Mouse (Mus musculus): ENCODE measurements around the gene Foxk1. TPM values are rescaled to one million over a fixed set of nuclear protein-coding genes. Genes with fewer than 3 reads are reported as not detected.

Gene Foxk1
- polyA plus RNA-seq, 1 experiment from 2014 or later = 1.9 TPM

GRCm38 (mm10) chr5:142493307-142493706 lies 92.0 kb downstream of the Foxk1 start:
- no peaks in the 10 kb centered on the region for H3K4me1 ChIP-seq (ENCODE audit: control insufficient read depth, insufficient read depth, low read length)
- no peaks in the 10 kb centered on the region for H3K36me3 ChIP-seq (ENCODE audit: control insufficient read depth, insufficient read depth, low read length)
- no peaks in the 10 kb centered on the region for H3K27me3 ChIP-seq (replicated peaks; ENCODE audit: control insufficient read depth, insufficient read depth, low read length)
- WGBS = 78% methylated on average over 3 of the region's 3 CpGs
- H3K27ac ChIP-seq (ENCODE audit: low read length) = no peak overlapping the region
- H3K9ac ChIP-seq (ENCODE audit: low read depth, low read length) = no peak overlapping the region
- ATAC-seq = no peak
- no peak overlapping the region for H3K4me2 ChIP-seq (ENCODE audit: low read depth, low read length)
- no peaks in the 10 kb centered on the region for H3K9me3 ChIP-seq (ENCODE audit: control insufficient read depth, low read length)
- H3K4me3 ChIP-seq (ENCODE audit: low read length) = no peak overlapping the region

DNA sequence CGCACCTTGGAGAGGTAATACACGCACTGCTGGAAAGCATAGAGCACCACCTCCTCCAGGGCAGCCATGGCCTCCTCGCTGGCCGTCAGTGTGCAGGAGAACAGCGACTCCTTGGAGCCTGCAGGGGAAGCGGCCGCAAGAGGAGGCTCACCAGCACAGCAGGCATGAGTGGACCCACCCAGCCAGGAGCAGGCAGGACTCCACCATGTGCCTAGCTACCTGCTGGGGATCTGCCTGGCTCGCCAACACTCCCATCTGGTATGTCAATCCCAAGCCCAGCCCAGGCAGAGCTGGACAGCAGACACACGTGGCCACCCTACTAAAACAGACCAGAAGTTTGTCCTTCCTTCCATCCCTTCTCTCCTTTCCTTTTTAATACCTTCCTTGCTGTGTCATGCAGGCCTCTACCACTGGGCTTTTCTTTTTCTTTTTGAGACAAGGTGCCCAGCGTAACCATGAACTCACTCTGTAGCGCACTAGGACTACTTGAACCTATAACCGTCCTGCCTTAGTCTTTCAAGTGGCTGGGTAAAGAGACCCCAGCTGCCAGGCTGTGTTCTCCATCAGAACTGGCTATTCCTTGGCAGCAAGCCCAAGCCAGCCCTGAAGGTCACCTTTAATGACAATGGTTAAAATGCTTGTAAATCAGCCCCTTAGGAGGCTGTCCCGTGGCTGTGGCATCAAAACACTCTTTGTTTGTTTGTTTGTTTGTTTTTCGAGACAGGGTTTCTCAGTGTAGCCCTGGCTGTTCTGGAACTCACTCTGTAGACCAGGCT lies 94.2 kb downstream of the Foxk1 start:
- Histone ChIP-seq H3K4me2 (ENCODE audit: low read depth, low read length) (no peak overlapping the region), H3K4me1 (ENCODE audit: control insufficient read depth, insufficient read depth, low read length) (peaks cover 3% of the 10 kb centered on the region; the same call in 1 of the 2 replicates), H3K36me3 (ENCODE audit: control insufficient read depth, insufficient read depth, low read length) (no peaks in the 10 kb centered on the region), H3K9ac (ENCODE audit: low read depth, low read length) (no peak overlapping the region), H3K27me3 (replicated peaks; ENCODE audit: control insufficient read depth, insufficient read depth, low read length) (no peaks in the 10 kb centered on the region), H3K27ac (ENCODE audit: low read length) (no peak overlapping the region), H3K4me3 (ENCODE audit: low read length) (no peak overlapping the region), H3K9me3 (ENCODE audit: control insufficient read depth, low read length) (no peaks in the 10 kb centered on the region)
- WGBS = 60% methylated on average over 14 of the region's 14 CpGs
- no peak for ATAC-seq

DNA sequence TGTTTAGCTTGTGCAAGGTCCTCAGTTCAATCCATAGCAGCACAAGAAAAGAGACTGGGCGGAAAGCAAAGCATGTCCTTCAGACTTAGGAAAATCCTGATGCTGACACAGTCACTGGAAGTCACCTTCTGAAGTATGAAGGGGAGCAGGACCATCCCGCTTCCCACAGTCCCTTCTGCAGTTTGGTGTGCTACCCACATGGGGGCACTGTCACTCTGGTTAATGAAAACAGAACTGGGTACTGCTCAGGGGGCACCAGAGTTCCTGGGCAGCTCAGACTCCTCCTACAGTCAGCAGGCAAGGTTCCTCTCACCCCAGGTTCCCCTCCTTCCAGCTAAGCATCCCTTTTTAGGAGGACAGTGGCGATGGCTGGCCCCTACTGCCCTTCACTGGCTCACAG lies 97.7 kb downstream of the Foxk1 start:
- WGBS = 60% methylated on average over 3 of the region's 3 CpGs
- Histone ChIP-seq H3K9ac (ENCODE audit: low read depth, low read length) (no peak overlapping the region), H3K27ac (ENCODE audit: low read length) (no peak overlapping the region), H3K27me3 (replicated peaks; ENCODE audit: control insufficient read depth, insufficient read depth, low read length) (no peaks in the 10 kb centered on the region), H3K36me3 (ENCODE audit: control insufficient read depth, insufficient read depth, low read length) (no peaks in the 10 kb centered on the region), H3K4me3 (ENCODE audit: low read length) (no peak overlapping the region), H3K9me3 (ENCODE audit: control insufficient read depth, low read length) (no peaks in the 10 kb centered on the region), H3K4me2 (ENCODE audit: low read depth, low read length) (no peak overlapping the region), H3K4me1 (ENCODE audit: control insufficient read depth, insufficient read depth, low read length) (peaks cover 6% of the 10 kb centered on the region; the same call in 1 of the 2 replicates)
- no peak for ATAC-seq

- peak; percentile 62 for ATAC-seq
These were observed 99.6 kb downstream of the Foxk1 start for GRCm38 (mm10) chr5:142500918-142501317.

GRCm38 (mm10) chr5:142502414-142502813 lies 101.1 kb downstream of the Foxk1 start:
- peak; percentile 88 for ATAC-seq
- H3K27ac ChIP-seq (ENCODE audit: low read length) = no peak overlapping the region
- no peak overlapping the region for H3K4me2 ChIP-seq (ENCODE audit: low read depth, low read length)
- 3% methylated on average over 3 of the region's 3 CpGs for WGBS
- peaks cover 6% of the 10 kb centered on the region; the same call in 1 of the 2 replicates for H3K4me1 ChIP-seq (ENCODE audit: control insufficient read depth, insufficient read depth, low read length)
- H3K9me3 ChIP-seq (ENCODE audit: control insufficient read depth, low read length) = no peaks in the 10 kb centered on the region
- no peaks in the 10 kb centered on the region for H3K27me3 ChIP-seq (replicated peaks; ENCODE audit: control insufficient read depth, insufficient read depth, low read length)
- no peak overlapping the region for H3K4me3 ChIP-seq (ENCODE audit: low read length)
- no peak overlapping the region for H3K9ac ChIP-seq (ENCODE audit: low read depth, low read length)
- no peaks in the 10 kb centered on the region for H3K36me3 ChIP-seq (ENCODE audit: control insufficient read depth, insufficient read depth, low read length)

More at GRCm38 (mm10) chr5:142500918-142501317, 99.6 kb downstream of the Foxk1 start:
- H3K36me3 ChIP-seq (ENCODE audit: control insufficient read depth, insufficient read depth, low read length) = no peaks in the 10 kb centered on the region
- no peaks in the 10 kb centered on the region for H3K9me3 ChIP-seq (ENCODE audit: control insufficient read depth, low read length)
- no peak overlapping the region for H3K4me2 ChIP-seq (ENCODE audit: low read depth, low read length)
- H3K9ac ChIP-seq (ENCODE audit: low read depth, low read length) = no peak overlapping the region
- no peaks in the 10 kb centered on the region for H3K27me3 ChIP-seq (replicated peaks; ENCODE audit: control insufficient read depth, insufficient read depth, low read length)
- no peak overlapping the region for H3K27ac ChIP-seq (ENCODE audit: low read length)
- peaks cover 6% of the 10 kb centered on the region; the same call in 1 of the 2 replicates for H3K4me1 ChIP-seq (ENCODE audit: control insufficient read depth, insufficient read depth, low read length)
- no peak overlapping the region for H3K4me3 ChIP-seq (ENCODE audit: low read length)
- 64% methylated on average over 10 of the region's 10 CpGs for WGBS

GRCm38 (mm10) chr5:142504175-142504574 lies 102.9 kb downstream of the Foxk1 start:
- WGBS = 78% methylated on average over 3 of the region's 3 CpGs
- no peak for ATAC-seq
- no peaks in the 10 kb centered on the region for H3K9me3 ChIP-seq (ENCODE audit: control insufficient read depth, low read length)

GRCm38 (mm10) chr5:142505695-142506423 lies 104.6 kb downstream of the Foxk1 start:
- WGBS = 72% methylated on average over 3 of the region's 3 CpGs

More at GRCm38 (mm10) chr5:142504175-142504574, 102.9 kb downstream of the Foxk1 start:
- H3K9ac ChIP-seq (ENCODE audit: low read depth, low read length) = no peak overlapping the region
- no peaks in the 10 kb centered on the region for H3K27me3 ChIP-seq (replicated peaks; ENCODE audit: control insufficient read depth, insufficient read depth, low read length)
- no peak overlapping the region for H3K4me2 ChIP-seq (ENCODE audit: low read depth, low read length)
- H3K27ac ChIP-seq (ENCODE audit: low read length) = no peak overlapping the region
- no peaks in the 10 kb centered on the region for H3K36me3 ChIP-seq (ENCODE audit: control insufficient read depth, insufficient read depth, low read length)
- no peak overlapping the region for H3K4me3 ChIP-seq (ENCODE audit: low read length)
- peaks cover 9% of the 10 kb centered on the region for H3K4me1 ChIP-seq (ENCODE audit: control insufficient read depth, insufficient read depth, low read length)

DNA sequence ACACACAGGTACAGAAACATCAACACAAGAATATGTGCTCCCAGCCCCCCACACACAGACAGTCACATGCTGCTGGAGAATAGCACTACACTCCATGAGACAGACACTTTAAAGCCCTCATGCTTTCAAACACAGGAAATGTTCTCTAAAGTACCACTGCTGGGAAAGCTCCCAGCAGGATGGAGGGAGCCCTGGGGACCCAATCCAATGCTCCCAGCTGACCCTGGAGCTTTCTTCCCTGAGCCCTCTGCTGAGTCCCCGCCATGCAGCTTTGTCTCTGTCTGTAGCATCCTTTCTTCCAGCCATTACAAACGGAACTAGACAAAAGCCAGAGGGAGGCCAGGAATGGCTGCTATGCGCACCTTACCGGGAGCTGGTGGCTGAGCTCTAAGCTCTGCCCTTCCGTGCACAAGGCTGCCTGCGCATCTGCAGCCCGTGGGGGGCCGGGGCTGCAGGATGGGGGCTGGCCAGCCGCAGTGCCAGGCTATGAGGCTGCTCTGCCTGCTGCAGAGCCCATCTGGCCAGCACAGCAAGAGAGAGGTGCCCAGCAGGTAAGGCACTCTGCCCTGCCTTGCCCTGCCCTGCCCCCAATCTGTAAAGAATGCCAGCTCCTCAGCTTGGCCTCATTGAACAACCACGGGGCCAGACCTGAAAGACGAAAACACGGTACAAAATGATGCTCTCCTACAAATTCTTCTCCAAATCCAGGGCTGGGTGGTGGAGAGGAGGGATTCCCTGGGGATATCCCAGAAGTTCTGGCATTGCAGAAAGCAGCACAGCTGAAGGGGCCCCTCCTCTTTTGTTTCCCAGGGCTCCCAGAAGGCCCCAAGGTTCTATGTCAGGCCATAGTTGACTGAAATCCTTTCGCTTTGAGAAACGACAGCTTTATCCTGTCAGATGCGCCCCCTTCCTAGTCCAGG lies 108.1 kb downstream of the Foxk1 start:
- H3K9ac ChIP-seq (ENCODE audit: low read depth, low read length) = peak overlapping the region; percentile 46; the same call in 1 of the 2 replicates

More at GRCm38 (mm10) chr5:142505695-142506423, 104.6 kb downstream of the Foxk1 start:
- no peak overlapping the region for H3K9ac ChIP-seq (ENCODE audit: low read depth, low read length)
- ATAC-seq = no peak
- H3K27me3 ChIP-seq (replicated peaks; ENCODE audit: control insufficient read depth, insufficient read depth, low read length) = no peaks in the 10 kb centered on the region
- H3K27ac ChIP-seq (ENCODE audit: low read length) = no peak overlapping the region
- peaks cover 10% of the 10 kb centered on the region for H3K4me1 ChIP-seq (ENCODE audit: control insufficient read depth, insufficient read depth, low read length)
- H3K36me3 ChIP-seq (ENCODE audit: control insufficient read depth, insufficient read depth, low read length) = no peaks in the 10 kb centered on the region
- no peak overlapping the region for H3K4me3 ChIP-seq (ENCODE audit: low read length)
- no peak overlapping the region for H3K4me2 ChIP-seq (ENCODE audit: low read depth, low read length)
- no peaks in the 10 kb centered on the region for H3K9me3 ChIP-seq (ENCODE audit: control insufficient read depth, low read length)

GRCm38 (mm10) chr5:142510061-142510414 lies 108.7 kb downstream of the Foxk1 start:
- Histone ChIP-seq H3K36me3 (ENCODE audit: control insufficient read depth, insufficient read depth, low read length) (no peaks in the 10 kb centered on the region), H3K4me1 (ENCODE audit: control insufficient read depth, insufficient read depth, low read length) (peaks cover 10% of the 10 kb centered on the region), H3K4me2 (ENCODE audit: low read depth, low read length) (no peak overlapping the region), H3K27me3 (replicated peaks; ENCODE audit: control insufficient read depth, insufficient read depth, low read length) (no peaks in the 10 kb centered on the region), H3K9me3 (ENCODE audit: control insufficient read depth, low read length) (no peaks in the 10 kb centered on the region), H3K9ac (ENCODE audit: low read depth, low read length) (no peak overlapping the region), H3K4me3 (ENCODE audit: low read length) (no peak overlapping the region), H3K27ac (ENCODE audit: low read length) (no peak overlapping the region)
- 70% methylated on average over 7 of the region's 7 CpGs for WGBS
- ATAC-seq = no peak

More for the DNA sequence above, 108.1 kb downstream of the Foxk1 start:
- Histone ChIP-seq H3K27ac (ENCODE audit: low read length) (0 out of 2 replicates have a peak overlapping the region, but pooled peaks have one; percentile 25), H3K4me1 (ENCODE audit: control insufficient read depth, insufficient read depth, low read length) (peaks cover 10% of the 10 kb centered on the region), H3K9me3 (ENCODE audit: control insufficient read depth, low read length) (no peaks in the 10 kb centered on the region), H3K36me3 (ENCODE audit: control insufficient read depth, insufficient read depth, low read length) (no peaks in the 10 kb centered on the region), H3K4me3 (ENCODE audit: low read length) (no peak overlapping the region), H3K27me3 (replicated peaks; ENCODE audit: control insufficient read depth, insufficient read depth, low read length) (no peaks in the 10 kb centered on the region), H3K4me2 (ENCODE audit: low read depth, low read length) (no peak overlapping the region)
- WGBS = 30% methylated on average over 15 of the region's 15 CpGs
- peak; percentile 38 for ATAC-seq
